Mouse (Mus musculus): ENCODE results near the gene Aars2.
A peak's percentile ranks its signal among the peaks of the same experiment; 100 is the strongest.

The Aars2 gene

GRCm38 (mm10) chr17:45500981-45501380, 5.7 kb upstream of the Aars2 start:
- DNase-seq (ENCODE audit: low spot score): no peak

- DNase-seq (ENCODE audit: low spot score): no peak
These were observed 4.3 kb upstream of the Aars2 start for GRCm38 (mm10) chr17:45502324-45502723.

- no peak for DNase-seq (ENCODE audit: low spot score)
These were observed 3.2 kb upstream of the Aars2 start for GRCm38 (mm10) chr17:45503301-45503973.

GRCm38 (mm10) chr17:45505941-45506465, 638 bp upstream of the Aars2 start:
- DNase-seq (ENCODE audit: low spot score): no peak

- DNase-seq (ENCODE audit: low spot score): no peak
These were observed 4.2 kb downstream of the Aars2 start for GRCm38 (mm10) chr17:45510871-45511270.

GRCm38 (mm10) chr17:45511757-45512156, 5.1 kb downstream of the Aars2 start:
- DNase-seq (ENCODE audit: low spot score): no peak

- no peak for DNase-seq (ENCODE audit: low spot score)
These were observed 8.6 kb downstream of the Aars2 start for GRCm38 (mm10) chr17:45515204-45515726.

- DNase-seq (ENCODE audit: low spot score): no peak
These were observed 9.2 kb downstream of the Aars2 start for GRCm38 (mm10) chr17:45515806-45516205.

- DNase-seq (ENCODE audit: low spot score): peak; percentile 69
These were observed 9.8 kb downstream of the Aars2 start for GRCm38 (mm10) chr17:45516488-45516887.

GRCm38 (mm10) chr17:45517135-45517534, 10.5 kb downstream of the Aars2 start:
- DNase-seq (ENCODE audit: low spot score): no peak

GRCm38 (mm10) chr17:45517549-45518215, 11.0 kb downstream of the Aars2 start:
- no peak for DNase-seq (ENCODE audit: low spot score)

- DNase-seq (ENCODE audit: low spot score): no peak
These were observed 12.3 kb downstream of the Aars2 start for GRCm38 (mm10) chr17:45518766-45519475.

- DNase-seq (ENCODE audit: low spot score): no peak
These were observed 13.5 kb downstream of the Aars2 start for GRCm38 (mm10) chr17:45520136-45520535.

GRCm38 (mm10) chr17:45523263-45523662, 16.6 kb downstream of the Aars2 start, which contains the start of gene Tcte1:
Gene Tcte1 (plus strand): TSS chr17:45523434.
- no peak for DNase-seq (ENCODE audit: low spot score)

- DNase-seq (ENCODE audit: low spot score): no peak
These were observed 18.3 kb downstream of the Aars2 start for GRCm38 (mm10) chr17:45524961-45525360.

GRCm38 (mm10) chr17:45526571-45526970, 19.9 kb downstream of the Aars2 start:
- no peak for DNase-seq (ENCODE audit: low spot score)

GRCm38 (mm10) chr17:45530346-45530782, 23.7 kb downstream of the Aars2 start:
- no peak for DNase-seq (ENCODE audit: low spot score)

- DNase-seq (ENCODE audit: low spot score): no peak
These were observed 26.3 kb downstream of the Aars2 start for GRCm38 (mm10) chr17:45532896-45533295.

GRCm38 (mm10) chr17:45536264-45536663, 29.6 kb downstream of the Aars2 start:
- no peak for DNase-seq (ENCODE audit: low spot score)

GRCm38 (mm10) chr17:45538394-45538793, 31.8 kb downstream of the Aars2 start:
- DNase-seq (ENCODE audit: low spot score): no peak

GRCm38 (mm10) chr17:45539664-45540063, 33.0 kb downstream of the Aars2 start:
- no peak for DNase-seq (ENCODE audit: low spot score)

GRCm38 (mm10) chr17:45542129-45542528, 35.5 kb downstream of the Aars2 start:
- no peak for DNase-seq (ENCODE audit: low spot score)
